Mouse (Mus musculus): ENCODE results near the gene Doxl2. TPM values are rescaled to one million over a fixed set of nuclear protein-coding genes. Genes with fewer than 3 reads are reported as not detected.

The Doxl2 gene
- total RNA-seq, 4 experiments from 2014 or later: not detected

DNA sequence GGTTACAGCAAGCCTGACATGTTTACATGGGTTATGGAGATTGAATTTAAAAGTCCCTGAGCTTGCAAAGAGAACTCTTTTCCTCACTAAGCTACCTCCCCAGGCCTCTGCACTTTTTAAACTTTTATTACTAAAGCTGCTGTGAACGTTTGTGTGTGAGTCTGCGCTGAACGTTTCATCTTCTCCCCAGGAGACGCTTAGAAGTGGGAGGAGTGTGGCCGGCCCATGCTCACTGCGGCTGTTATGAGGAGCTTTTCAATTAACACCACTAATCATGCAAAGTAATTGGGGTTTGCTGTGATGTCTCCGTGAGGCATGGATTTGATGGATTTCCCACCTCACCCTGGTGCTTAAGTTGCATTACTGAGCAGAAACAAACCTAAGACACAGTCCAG, 34.4 kb downstream of the Doxl2 start:
- DNase-seq (ENCODE audit: low spot score in 2 of 2): no peak

DNA sequence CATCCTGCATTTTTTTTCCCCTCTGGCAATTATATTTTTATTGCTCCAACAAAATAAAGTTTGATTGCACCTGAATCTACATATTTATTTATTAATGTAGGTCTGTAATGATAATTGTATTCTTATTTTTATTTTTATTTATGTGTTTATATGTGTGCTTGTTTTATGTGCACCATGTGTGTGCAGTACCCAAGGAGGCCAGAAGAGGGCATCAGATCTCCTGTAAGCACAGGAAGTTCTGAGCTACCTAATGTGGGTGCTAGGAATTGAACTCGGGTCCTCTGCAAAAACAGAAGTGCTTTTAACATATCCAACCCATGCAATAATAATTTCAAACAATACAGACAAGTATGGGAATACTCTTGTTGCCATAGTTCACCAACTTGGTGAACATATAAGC, 34.9 kb downstream of the Doxl2 start:
- no peak for DNase-seq (ENCODE audit: low spot score in 2 of 2)

DNA sequence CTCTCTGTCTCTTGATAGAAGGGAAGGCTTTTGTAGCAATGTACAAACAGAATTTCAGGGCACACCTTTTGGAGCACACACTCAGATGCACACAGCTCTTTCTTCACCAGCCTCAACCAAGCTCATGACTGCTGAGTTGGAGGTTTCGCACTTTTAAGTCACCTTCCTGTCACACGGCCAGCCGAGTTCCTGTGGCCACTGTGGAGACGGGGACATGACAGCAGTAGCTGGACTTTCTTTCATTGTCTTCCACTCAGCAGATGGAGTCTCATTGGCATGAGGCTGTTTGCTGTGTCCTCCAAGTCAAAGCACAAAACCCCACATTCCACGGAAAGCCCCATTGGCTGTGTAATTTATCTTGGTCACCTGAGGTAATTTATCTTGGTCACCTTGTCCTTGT, 36.4 kb downstream of the Doxl2 start:
- DNase-seq (ENCODE audit: low spot score in 2 of 2): no peak

DNA sequence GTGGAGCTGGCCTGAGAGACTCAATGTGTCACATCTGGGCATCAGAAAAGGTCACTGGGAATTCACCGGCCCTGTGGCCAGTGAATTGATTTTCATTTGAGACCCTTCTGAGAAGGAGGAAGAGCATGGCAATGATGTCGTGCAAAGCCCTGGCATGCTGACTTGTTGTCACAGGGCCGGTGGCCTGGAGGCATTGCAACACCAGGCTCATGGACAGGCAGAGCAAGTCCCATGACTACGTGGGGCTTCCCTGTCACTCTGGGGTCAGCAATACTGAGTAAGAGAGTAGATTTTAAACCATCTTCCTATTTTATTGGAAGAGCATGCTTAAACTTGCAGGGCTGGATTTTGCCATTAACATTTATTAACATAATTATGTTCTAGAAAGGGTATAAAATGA, 38.3 kb downstream of the Doxl2 start:
- no peak for DNase-seq (ENCODE audit: low spot score in 2 of 2)

DNA sequence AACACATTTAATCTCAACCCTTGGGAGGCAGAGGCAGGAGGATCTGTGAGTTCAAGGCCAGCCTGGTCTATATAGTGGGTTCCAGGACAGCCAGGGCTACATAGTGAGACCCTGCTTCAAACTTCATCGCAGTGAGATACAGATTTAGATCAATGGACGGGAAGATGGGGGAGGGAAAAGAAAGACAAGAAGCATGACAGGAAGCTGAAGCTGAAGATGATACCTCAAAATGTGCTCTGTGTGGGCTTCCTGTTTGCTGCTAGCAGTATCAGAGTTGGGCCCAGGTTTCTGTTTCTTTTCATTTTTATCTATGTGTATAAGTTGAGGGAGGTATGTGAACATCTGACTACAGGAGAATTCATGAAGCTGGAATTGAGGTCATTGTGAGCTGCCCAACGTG, 38.7 kb downstream of the Doxl2 start:
- no peak for DNase-seq (ENCODE audit: low spot score in 2 of 2)

DNA sequence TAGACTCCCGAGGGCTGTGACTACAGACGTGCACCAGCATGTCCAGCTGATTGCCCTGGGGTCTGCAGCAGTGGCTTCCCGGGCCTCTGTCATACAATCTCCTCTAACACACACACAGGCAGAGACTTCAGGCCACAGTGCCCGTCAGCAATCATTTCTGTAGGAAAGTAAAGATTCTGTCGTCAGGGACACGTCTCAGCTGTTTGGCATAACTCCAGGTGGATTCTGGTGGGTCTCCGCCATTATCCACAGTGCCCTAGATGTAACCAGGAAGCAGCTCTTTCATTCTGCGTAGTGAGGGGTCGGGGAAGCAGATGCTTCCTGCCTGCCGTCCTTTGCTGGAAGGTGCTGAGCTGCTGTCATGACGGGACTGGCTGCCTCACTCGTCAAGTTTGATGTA, 42.4 kb downstream of the Doxl2 start:
- DNase-seq (ENCODE audit: low spot score in 2 of 2): no peak

DNA sequence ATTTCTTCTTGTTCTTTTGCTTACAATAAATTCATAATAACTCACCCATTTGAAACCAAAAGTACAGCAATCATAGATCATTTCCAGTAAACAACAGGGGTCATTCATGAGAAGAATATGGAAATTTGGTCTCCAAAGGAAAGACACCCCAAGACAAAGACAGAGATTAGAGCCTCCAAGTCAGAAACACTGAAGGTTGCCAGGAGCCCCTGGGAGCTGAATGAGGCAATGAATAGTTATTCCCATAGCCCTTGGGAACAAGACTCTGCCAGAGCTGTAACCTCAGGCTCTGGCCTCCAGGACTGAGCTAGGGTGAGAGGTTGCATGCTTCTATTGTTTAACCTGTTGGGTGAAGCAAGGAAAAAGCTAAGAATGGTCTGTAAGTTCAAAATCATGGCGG, 44.6 kb downstream of the Doxl2 start:
- DNase-seq (ENCODE audit: low spot score in 2 of 2): no peak

DNA sequence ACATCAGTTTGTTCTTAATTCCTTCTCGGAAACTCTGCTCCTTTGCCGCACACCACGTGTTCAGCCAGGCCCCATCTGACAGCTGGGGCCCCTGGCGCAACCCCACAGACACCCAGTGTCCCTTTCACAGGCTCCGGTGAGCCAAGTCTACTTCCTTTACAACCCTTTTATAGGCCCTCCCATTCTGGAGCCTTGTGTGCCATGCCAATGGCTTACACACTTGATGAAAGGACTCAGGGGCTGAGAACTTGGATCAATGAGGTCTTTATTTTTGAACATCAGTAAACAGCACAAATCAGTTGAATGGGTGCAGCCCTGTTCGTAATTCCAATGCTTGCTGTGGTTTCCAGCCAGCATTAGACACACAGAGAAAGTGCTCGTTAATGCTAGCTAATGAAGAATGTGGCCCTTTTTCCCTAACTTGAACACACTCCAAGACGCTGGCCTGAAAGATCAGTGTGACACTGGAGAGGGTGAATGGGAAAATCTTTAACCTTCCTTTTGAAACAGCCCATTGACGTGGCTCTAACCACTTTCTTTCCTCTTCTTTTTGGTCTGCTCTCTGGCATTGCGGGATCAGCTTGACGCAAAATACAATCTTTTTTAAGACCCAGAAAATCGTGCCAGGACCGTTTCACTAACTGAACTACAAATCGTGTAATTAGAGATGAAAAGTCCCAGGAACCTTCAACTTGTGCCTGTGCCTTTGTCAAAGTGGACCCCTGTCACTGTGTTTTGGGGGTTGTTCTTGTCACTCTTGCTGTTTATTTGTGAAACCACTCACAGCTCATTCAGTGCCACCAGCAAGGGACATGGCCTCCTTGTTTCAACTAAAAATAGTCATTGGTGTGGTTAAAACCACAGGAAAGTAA, 46.6 kb downstream of the Doxl2 start:
- peak; percentile 10 to 77 for DNase-seq (ENCODE audit: low spot score in 2 of 2)

DNA sequence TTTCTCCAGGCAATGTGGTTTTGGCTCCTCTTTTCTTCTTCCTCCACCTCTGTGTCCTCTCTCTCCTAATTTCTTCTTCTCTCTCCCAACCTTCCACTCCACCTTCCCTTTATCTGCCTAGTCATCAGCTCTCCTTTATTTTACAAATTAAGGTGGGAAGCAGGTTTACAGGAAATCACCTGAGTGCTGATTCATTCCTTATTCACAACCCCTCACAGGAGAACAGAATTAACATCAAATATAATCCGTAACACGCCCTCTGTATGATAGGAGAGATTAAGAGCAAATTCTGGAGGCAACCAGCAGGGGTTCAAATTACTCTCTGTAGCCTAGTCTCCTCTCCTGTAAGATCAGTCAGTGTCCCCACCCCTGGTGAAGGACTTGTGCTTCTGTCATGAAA, 47.6 kb downstream of the Doxl2 start:
- DNase-seq (ENCODE audit: low spot score in 2 of 2): no peak

DNA sequence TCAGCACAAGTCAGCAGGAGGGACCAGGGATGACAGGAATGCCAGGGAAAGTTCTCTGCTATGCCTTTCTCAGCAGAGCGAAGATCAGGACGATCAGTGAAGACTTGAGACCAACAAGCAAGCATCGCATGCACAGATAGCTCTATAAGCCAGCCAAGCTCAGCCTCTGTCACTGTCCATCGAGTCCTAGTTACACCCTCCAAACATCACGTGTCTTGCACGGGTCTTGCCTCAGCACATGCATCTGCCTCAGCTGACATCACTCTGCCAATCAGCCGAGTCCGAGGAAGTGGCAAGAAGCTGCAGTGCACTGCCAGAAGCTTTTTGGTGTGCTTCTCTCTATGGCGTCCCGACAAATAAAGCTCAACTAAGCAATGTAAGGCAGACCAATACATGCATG, 48.6 kb downstream of the Doxl2 start:
- no peak for DNase-seq (ENCODE audit: low spot score in 2 of 2)

DNA sequence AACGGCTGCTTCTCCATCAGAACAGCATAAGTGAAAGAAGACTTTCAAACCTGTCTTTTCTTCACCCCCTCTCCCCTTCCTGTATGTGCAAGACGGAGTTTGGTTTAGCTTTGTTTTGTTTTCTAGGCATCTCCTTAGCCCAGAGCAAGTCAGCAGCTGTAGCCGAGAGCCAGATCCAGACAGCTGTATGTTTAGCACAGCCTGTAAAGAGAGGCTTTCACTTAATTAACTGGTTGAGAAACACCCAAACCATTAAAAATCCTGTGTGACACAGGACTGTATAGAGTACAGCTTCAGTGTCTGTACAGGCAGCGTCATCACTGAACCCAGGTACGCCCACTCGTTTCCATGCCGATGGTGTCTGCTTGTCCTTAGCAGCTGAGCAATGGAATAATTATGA, 50.5 kb downstream of the Doxl2 start:
- no peak for DNase-seq (ENCODE audit: low spot score in 2 of 2)

GRCm38 (mm10) chr6:49026496-49026895, 51.7 kb downstream of the Doxl2 start:
- DNase-seq (ENCODE audit: low spot score in 2 of 2): no peak

DNA sequence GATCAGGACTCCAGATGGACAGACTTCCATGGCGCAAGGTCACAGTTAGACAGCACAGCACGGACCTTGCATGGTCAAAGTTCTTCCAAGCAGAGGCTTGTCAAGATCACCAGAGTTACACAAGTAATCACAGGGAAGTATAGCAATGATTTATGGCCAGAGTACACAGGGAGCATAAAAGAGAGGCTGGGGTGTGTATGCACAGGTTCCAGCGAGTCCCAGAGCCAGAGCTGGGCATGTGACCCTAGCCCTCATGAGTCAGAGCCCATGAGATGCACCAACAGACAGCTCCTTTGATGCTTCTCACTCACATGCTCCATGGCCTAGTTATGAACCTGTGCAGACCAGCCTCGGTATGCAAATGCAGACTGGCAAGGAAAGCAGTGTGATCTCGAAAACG, 53.3 kb downstream of the Doxl2 start:
- no peak for DNase-seq (ENCODE audit: low spot score in 2 of 2)

Other genes with a start within 250 kb of the Doxl2 start
- gene Gimap1, start 235.9 kb upstream of the Doxl2 start, total RNA-seq (2022): 1 to 10 TPM; 1.6 to 2.8 (median 1.8) TPM
- 1 to 10 TPM in 1 of 4 experiments, under 1 TPM in 3; 0.32 to 1.2 (median 0.89) TPM for gene Gimap5, start 228.8 kb upstream of the Doxl2 start, total RNA-seq (2022)
- gene Gimap3, start 204.1 kb upstream of the Doxl2 start, total RNA-seq (2022): not detected
- 10 to 100 TPM; 28.8 to 63.0 (median 40.9) TPM for gene Tmem176a, start 134.0 kb upstream of the Doxl2 start, total RNA-seq (2022)
- 10 to 100 TPM; 48.3 to 96.9 (median 67.8) TPM for gene Tmem176b, start 133.5 kb upstream of the Doxl2 start, total RNA-seq (2022)
- not detected for gene Aoc1, start 102.1 kb upstream of the Doxl2 start, total RNA-seq (2022)
- not detected for gene 1600015I10Rik, start 45.1 kb upstream of the Doxl2 start, total RNA-seq (2022)
- not detected for gene Svs1, start 11.9 kb downstream of the Doxl2 start, total RNA-seq (2022)
- 10 to 100 TPM in 1 of 4 experiments, 1 to 10 TPM in 3; 2.5 to 25.6 (median 6.0) TPM for gene Gpnmb, start 61.6 kb downstream of the Doxl2 start, total RNA-seq (2022)
- gene Malsu1, start 98.8 kb downstream of the Doxl2 start, total RNA-seq (2022): 10 to 100 TPM; 26.3 to 30.5 (median 28.1) TPM
- gene Igf2bp3, start 240.0 kb downstream of the Doxl2 start, total RNA-seq (2022): not detected

Data from left cerebral cortex, adult 8-10 months (tissue).